Mouse (Mus musculus) liver, embryonic 12.5 days (tissue): ENCODE measurements around the gene Psme2b. TPM values are rescaled to one million over a fixed set of nuclear protein-coding genes. Genes with fewer than 3 reads are reported as not detected.
"Not testable (repeated sequence)": the region's sequence is repeated elsewhere in the genome, so short reads cannot be mapped to it uniquely, and the experiment has no call there.

Source experiments
- ATAC-seq: fragments of 200-750 bp; cut with Nextera tagmentation; 2 replicates; pipeline ENCODE4 v1.8.0; 2017; ENCODE audit warnings: moderate number of reproducible peaks, mild to moderate bottlenecking, moderate library complexity
- H3K27ac ChIP-seq: fragments of 300-500 bp; sonication (generic); 2 replicates; pipeline ENCODE4 v1.5.1; 2016; ENCODE audit warnings: mild to moderate bottlenecking
- H3K27me3 ChIP-seq: fragments of 300-500 bp; sonication (generic); replicated peaks from 2 replicates; pipeline ENCODE4 v1.6.1; 2016; ENCODE audit warnings: mild to moderate bottlenecking, moderate library complexity
- H3K36me3 ChIP-seq: fragments of 300-500 bp; sonication (generic); 2 replicates; pipeline ENCODE4 v1.6.1; 2016; ENCODE audit warnings: mild to moderate bottlenecking, moderate library complexity
- H3K4me1 ChIP-seq: fragments of 300-500 bp; sonication (generic); 2 replicates; pipeline ENCODE4 v1.6.1; 2016
- H3K4me2 ChIP-seq: fragments of 300-500 bp; sonication (generic); 2 replicates; pipeline ENCODE4 v1.6.1; 2016; ENCODE audit warnings: mild to moderate bottlenecking, moderate library complexity
- H3K4me3 ChIP-seq: fragments of 300-500 bp; sonication (generic); 2 replicates; pipeline ENCODE4 v1.5.1; 2016; ENCODE audit warnings: mild to moderate bottlenecking, moderate library complexity
- H3K9ac ChIP-seq: fragments of 300-500 bp; sonication (generic); 2 replicates; pipeline ENCODE4 v1.6.1; 2016; ENCODE audit warnings: mild to moderate bottlenecking, moderate library complexity
- H3K9me3 ChIP-seq: fragments of 300-500 bp; sonication (generic); replicated peaks from 2 replicates; pipeline ENCODE4 v1.6.1; 2016; ENCODE audit warnings: mild to moderate bottlenecking, moderate library complexity
- WGBS: fragments of 180-500 bp; shearing (Covaris S2); methylation state at CpG from one replicate; pipeline ENCODE4 v1.1.7; 2016; ENCODE audit not compliant: insufficient replicate concordance; 5-methylcytosine and 5-hydroxymethylcytosine counted together
- polyA plus RNA-seq: library from polyadenylated mRNA; unstranded; fragments of >200 nt; fragmentation: Nextera tagmentation; extraction: Ambion mirVana; gene quantifications from 2 replicates; pipeline ENCODE4 v1.2.1, GENCODE M21; 2016

Psme2b gene
- polyA plus RNA-seq, 1 experiment from 2014 or later, result 1.2 TPM

DNA sequence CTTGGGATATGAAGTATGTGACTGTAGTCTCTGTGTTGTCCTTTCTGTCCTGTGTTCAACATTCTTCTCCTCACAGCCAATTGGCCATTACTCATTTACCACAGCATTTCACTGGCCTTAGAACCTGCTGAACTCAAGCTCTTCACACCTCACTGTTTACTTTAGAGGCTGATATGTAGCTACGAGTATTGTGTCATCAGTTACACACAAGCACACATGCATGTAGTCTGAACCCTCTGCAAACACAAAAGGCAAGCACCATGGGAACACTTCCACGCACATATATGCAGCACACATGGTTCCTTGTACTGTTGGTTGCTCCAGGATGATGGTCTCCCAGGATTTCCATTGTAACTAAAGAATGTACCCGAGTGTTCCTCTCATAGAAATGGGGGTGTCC lies 10.7 kb downstream of the Psme2b start:
- ATAC-seq, H3K27me3 ChIP-seq, H3K4me3 ChIP-seq, H3K4me2 ChIP-seq, H3K9me3 ChIP-seq, H3K9ac ChIP-seq, H3K27ac ChIP-seq, H3K36me3 ChIP-seq, H3K4me1 ChIP-seq: not testable (repeated sequence)
- no CpG with 5 or more reads among the region's 3 CpGs for WGBS

DNA sequence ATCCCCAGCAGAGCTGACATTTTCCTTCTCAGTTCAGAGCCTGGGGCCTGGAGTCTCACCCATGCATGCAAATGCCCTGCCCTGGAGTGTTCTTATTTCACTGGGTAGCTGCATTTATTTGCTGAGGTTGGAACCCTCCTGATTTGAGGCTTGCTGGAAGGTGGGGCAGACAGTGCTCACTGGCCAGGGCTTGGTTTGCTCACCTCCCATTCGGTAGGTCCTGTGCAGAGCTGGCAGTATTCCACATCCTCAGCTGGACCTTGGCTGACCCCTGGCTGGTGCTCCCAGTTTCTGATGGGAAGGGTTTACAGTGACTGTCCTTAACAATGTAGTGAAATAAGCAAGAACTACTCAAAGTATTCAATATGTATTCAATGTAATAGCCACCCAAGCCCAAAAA lies 12.1 kb downstream of the Psme2b start:
- H3K4me1 ChIP-seq, ATAC-seq: not testable (repeated sequence)

DNA sequence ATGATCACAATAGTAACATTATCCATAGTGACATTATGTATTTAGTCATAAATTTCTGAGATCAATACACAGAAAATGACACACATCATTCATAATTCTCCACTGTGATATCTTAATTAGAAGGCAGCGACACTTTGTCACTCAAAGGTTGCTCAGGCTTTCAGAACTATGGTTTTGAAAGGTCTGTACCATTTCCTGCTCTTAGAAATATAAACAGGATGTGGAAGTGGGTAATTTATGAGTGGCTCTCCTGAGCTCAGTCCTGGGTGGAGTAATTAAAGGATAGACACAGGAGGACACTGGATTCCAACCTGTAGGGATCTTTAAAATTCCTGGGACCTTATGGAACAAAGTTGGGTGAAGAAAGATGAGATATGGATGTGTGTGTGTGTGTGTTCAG lies 12.6 kb downstream of the Psme2b start:
- not testable (repeated sequence) for H3K4me3 ChIP-seq, H3K4me1 ChIP-seq, H3K9ac ChIP-seq, H3K27me3 ChIP-seq, ATAC-seq, H3K9me3 ChIP-seq, H3K36me3 ChIP-seq, H3K27ac ChIP-seq, H3K4me2 ChIP-seq
- 57% methylated on average over 1 of the region's 1 CpGs for WGBS

More for the DNA sequence above, 12.1 kb downstream of the Psme2b start:
- not testable (repeated sequence) for H3K9ac ChIP-seq, H3K27ac ChIP-seq, H3K4me3 ChIP-seq, H3K9me3 ChIP-seq, H3K27me3 ChIP-seq, H3K36me3 ChIP-seq, H3K4me2 ChIP-seq
- WGBS, result 45% methylated on average over 1 of the region's 1 CpGs

DNA sequence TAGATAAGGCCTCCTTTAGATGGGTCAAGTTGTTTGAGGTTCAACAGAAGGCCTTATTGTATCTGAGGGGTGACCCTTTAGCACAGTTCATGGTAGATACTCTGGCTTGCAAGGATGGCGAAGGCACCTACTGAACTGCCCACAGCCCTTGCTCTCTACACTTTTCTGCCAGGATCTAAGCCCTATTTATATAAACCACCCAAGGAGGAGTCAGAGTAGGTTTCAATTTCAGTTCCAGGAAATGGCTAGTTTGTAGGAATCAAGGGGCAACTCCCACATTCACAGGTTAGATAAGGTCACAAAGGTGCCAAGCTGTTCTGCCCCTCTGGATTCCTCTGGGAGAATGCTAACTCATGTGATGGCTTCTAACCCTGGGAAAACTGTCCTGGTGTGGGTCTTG lies 17.9 kb downstream of the Psme2b start:
- H3K4me2 ChIP-seq, H3K36me3 ChIP-seq, ATAC-seq, H3K27me3 ChIP-seq, H3K9me3 ChIP-seq, H3K27ac ChIP-seq, H3K4me3 ChIP-seq, H3K4me1 ChIP-seq, H3K9ac ChIP-seq: not testable (repeated sequence)
- 94% methylated on average over 1 of the region's 1 CpGs for WGBS

DNA sequence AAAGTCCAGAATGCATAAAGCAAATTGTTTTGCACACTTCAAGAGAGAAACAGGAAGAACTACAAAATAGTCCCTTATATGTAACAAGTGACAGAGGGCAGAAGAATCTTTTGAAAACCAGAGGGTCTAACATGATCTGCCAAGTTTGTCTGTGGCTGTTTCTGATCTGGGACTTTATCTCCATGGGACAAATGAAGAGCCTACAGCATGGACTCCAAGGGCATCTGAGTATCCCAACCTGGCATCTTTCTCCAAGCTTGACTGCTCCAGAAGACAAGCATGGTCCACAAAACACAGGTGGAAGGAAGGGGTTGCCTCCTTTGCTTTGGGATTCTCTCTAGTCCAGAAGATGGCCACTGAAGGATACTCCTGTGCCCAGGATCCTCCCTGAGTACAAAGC lies 19.6 kb downstream of the Psme2b start:
- ATAC-seq, H3K4me1 ChIP-seq, H3K9ac ChIP-seq, H3K27me3 ChIP-seq, H3K27ac ChIP-seq, H3K4me3 ChIP-seq, H3K4me2 ChIP-seq, H3K9me3 ChIP-seq, H3K36me3 ChIP-seq: not testable (repeated sequence)

DNA sequence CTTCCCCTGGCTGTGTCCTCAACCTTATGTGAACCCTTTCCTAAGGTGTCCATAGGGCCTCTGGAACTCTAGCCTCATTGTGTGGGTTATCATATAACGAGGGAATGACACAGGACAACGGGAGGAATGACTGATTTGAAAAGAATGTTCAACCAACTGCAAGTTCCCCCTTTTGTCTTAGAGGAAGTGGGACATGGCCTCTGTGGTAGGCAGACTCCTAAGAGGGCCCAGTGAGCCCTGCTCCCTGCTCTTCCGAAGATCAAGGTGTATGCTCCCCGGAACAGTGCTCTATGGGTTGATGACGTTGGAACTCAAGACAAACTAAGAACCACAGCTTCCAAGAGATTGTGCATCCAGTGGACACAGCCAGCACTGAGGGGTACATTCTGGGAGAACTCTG lies 22.2 kb downstream of the Psme2b start:
- WGBS, result 29% methylated on average over 5 of the region's 5 CpGs
- H3K4me3 ChIP-seq, H3K9me3 ChIP-seq, ATAC-seq, H3K27ac ChIP-seq, H3K4me1 ChIP-seq, H3K4me2 ChIP-seq, H3K36me3 ChIP-seq, H3K9ac ChIP-seq, H3K27me3 ChIP-seq: not testable (repeated sequence)

DNA sequence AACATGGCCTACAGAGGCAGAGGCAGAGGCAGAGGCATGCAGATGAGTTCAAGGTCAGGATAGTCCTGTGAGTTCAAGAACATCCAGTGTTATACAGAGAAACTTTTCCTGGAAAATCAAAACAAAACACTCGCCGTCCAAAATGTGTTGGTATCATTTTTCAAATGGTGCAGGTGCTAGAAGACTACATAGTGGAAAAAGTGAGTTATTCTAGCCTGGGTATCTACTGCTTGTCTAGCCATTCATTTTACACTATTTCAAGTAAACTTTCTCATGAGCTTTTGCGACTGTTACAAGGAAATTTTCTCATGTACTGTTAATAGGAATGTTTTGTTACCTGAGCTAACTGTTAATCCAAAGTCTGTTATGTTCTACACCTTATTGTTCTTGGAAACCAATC lies 27.6 kb downstream of the Psme2b start:
- 70% methylated on average over 3 of the region's 3 CpGs for WGBS
- no peak overlapping the region for H3K27ac ChIP-seq
- no peak overlapping the region for H3K4me2 ChIP-seq
- no peak for ATAC-seq
- no peak overlapping the region for H3K4me3 ChIP-seq
- H3K9ac ChIP-seq, result no peak overlapping the region
- H3K4me1 ChIP-seq, result no peaks in the 10 kb centered on the region
- H3K27me3 ChIP-seq, result no peaks in the 10 kb centered on the region
- H3K36me3 ChIP-seq, result no peaks in the 10 kb centered on the region
- H3K9me3 ChIP-seq, result no peaks in the 10 kb centered on the region

DNA sequence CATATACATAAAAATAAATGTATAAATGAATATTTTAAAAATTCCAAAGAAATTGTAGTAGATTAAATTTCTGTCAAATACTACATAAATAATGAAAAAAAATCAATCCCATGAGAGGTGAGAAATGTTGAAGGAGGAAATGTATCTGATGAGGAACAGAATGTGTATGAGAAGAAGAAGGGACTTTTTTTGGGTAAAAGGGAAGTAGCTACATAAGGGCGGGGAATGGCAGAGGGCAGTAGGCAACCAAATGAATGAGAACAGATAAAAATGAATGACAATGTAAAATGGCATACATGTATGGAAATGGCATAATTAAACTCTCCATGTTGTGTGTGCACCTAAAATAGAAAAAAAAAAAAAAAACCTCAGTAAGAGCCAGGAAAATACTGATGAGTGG lies 32.4 kb downstream of the Psme2b start:
- no peak for ATAC-seq
- Histone ChIP-seq H3K27me3 (no peaks in the 10 kb centered on the region), H3K36me3 (no peaks in the 10 kb centered on the region), H3K9ac (no peak overlapping the region), H3K4me2 (no peak overlapping the region), H3K27ac (no peak overlapping the region), H3K4me1 (peaks cover 3% of the 10 kb centered on the region), H3K9me3 (no peaks in the 10 kb centered on the region), H3K4me3 (no peak overlapping the region)
- WGBS, result 75% methylated on average over 1 of the region's 1 CpGs

DNA sequence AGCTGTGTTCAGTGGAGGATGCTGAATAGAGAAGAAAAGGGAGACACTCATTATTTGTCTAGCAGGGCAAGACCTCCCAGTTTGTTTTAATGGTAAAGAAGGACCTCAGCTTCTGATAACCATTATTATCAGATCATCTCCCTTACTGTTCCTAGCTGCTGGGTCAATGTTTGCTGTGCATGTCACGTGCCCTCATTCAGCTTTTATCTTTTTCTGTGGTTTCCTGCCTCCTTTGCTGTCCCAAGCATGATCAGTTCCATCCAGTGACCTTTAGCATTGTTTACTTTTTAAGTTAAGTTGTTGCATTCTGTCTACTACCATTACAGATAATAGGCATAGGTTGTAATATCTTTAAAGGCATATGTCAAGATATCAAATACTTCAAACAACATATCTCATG lies 37.5 kb downstream of the Psme2b start:
- Histone ChIP-seq H3K4me2 (no peak overlapping the region), H3K4me3 (no peak overlapping the region), H3K36me3 (no peaks in the 10 kb centered on the region), H3K4me1 (peaks cover 10% of the 10 kb centered on the region), H3K9ac (no peak overlapping the region), H3K27ac (no peak overlapping the region), H3K9me3 (no peaks in the 10 kb centered on the region), H3K27me3 (no peaks in the 10 kb centered on the region)
- ATAC-seq, result 0 out of 2 replicates have a peak, but pooled peaks have one; percentile 42
- WGBS, result 6% methylated on average over 1 of the region's 1 CpGs

DNA sequence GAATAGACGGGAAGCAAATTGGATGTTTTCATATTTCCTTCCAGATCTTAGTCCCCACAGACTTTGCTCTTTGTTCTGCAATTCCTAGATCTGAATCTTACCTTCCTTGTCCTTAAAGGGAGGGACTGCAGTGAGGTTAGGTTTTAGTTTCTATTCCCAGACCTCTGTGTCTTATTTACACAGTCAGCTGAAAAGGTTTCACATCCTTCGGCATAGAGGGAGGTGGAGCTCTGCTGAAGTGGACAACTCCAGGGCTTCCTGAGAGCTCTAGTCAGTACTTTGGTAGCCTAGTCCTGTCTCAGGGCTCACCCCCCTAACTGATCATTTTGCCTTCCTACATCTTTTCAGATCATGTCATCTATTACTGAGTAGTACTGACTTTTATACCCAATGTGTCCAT lies 44.0 kb downstream of the Psme2b start, which contains the start of gene Gm5431:
Gene Gm5431, minus strand, starts transcription at position 194 of the 400 bp plus-strand sequence.
- H3K4me2 ChIP-seq, result no peak within 1 kb of the TSS
- no peaks in the 10 kb centered on the region for H3K9me3 ChIP-seq
- H3K27me3 ChIP-seq, result no peaks in the 10 kb centered on the region
- H3K4me1 ChIP-seq, result no peaks in the 10 kb centered on the region
- H3K4me3 ChIP-seq, result no peak within 1 kb of the TSS
- no peak within 1 kb of the TSS for H3K27ac ChIP-seq
- H3K36me3 ChIP-seq, result no peaks in the 10 kb centered on the region
- 53% methylated on average over 2 of the region's 2 CpGs for WGBS
- no peak within 1 kb of the TSS for H3K9ac ChIP-seq
- no peak for ATAC-seq

DNA sequence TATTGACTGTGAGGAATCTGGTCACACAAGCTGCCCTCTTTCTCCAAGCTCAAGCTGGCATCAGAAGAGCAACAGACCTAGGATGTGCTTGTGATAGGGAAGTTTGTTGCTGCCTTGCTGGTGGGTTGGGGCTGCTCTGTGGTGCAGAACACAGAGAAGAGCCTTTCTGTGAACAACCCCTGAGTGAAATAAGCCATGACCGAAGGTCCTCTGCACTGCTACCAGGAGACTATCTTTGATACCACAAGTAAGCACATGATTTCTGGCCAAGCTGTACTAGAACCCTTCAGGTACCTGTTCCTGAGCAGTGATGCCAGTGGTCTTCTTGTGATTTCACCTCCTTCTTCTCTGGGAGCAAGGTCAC lies 44.4 kb downstream of the Psme2b start:
- not testable (repeated sequence) for ATAC-seq, H3K27ac ChIP-seq, H3K36me3 ChIP-seq, H3K9me3 ChIP-seq, H3K9ac ChIP-seq, H3K4me3 ChIP-seq, H3K4me2 ChIP-seq, H3K27me3 ChIP-seq, H3K4me1 ChIP-seq
- 69% methylated on average over 1 of the region's 1 CpGs for WGBS

DNA sequence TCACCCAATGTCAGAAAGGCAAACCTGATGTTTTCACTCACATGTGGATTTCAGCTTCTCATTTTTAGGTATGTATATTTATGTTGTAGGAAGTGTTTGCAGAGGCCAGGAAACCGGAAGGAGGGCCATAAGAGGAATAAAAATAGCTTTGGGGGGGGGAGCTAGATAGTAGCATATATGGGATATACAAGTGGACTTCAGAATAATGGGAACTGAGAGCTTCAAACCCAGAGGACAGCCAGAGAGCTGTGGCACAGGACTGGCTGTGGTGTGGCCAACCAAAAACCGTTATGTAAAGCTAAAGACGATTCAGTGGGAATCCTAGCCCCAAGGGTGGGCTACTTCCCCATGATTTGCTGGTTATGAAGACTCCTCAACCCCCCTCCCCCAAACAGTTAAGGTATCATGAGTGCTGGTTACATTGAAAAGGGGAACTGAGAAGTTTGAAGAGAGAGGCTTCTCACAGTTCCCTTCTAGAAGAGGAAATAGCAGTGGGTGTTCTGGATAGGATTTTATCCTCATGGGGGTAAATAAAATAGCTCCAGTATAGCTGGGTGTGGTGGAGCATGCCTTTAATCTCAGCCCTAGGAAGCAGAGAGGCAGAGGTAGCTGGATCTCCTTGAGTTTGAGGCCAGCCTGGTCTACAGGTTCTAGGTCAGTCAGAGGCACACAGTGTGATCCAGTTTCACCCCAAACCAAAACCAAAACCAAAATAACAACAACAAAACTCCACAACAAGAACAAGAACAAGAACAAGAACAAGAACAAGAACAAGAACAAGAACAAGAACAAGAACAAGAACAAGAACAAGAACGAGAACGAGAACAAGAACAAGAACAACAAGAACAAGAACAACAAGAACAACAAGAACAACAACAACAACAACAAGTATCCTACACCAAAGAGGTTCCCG lies 45.1 kb downstream of the Psme2b start:
- H3K9ac ChIP-seq, H3K4me3 ChIP-seq, H3K27me3 ChIP-seq, H3K9me3 ChIP-seq, H3K27ac ChIP-seq, ATAC-seq, H3K4me1 ChIP-seq, H3K4me2 ChIP-seq, H3K36me3 ChIP-seq: not testable (repeated sequence)
- 45% methylated on average over 6 of the region's 6 CpGs for WGBS
